Mouse (Mus musculus) spleen, adult 12 weeks (tissue): ENCODE data around the gene Flad1.

Experiments used
- DNase-seq: peaks from one replicate; pipeline ENCODE4 v3.0.0; 2022; ENCODE audit warnings: low spot score

Gene Flad1

DNA sequence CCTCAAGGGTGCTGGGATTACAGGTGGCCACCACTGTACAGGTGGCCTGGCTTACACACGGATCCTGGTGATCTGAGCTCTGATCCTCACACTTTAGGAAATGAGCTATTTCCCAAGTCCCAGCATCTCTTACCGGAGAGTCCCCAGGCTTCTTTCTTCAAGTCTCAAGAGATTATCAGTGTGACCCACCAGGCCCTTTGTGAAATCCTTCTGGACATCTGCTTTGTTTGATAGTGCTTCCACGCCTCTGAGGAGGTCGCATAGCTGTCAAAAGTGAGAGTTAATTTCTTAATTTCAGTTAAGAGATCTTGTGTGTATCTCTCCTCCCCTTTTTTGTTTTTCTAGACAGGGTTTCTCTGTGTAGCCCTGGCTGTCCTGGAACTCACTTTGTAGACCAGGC lies 14.2 kb upstream of the Flad1 start:
- DNase-seq, result no peak

DNA sequence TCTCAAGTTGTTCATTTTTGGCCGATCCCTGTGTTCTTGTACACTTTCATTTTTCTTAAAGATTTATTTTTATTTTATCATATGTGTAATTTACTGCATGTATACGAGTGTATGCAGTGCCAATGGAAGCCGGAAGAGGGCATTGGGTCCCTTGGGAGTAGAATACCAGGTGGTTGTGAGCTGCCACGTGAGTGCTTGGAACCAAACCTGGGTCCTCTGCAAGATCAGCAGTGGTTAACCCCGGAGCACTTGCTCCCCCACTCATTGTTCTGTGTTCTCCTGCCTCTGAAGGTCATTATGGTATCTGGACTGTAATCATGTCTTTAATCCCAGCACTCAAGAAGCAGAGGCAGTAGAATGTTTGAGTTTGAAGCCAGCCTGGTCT lies 13.5 kb upstream of the Flad1 start:
- no peak for DNase-seq

DNA sequence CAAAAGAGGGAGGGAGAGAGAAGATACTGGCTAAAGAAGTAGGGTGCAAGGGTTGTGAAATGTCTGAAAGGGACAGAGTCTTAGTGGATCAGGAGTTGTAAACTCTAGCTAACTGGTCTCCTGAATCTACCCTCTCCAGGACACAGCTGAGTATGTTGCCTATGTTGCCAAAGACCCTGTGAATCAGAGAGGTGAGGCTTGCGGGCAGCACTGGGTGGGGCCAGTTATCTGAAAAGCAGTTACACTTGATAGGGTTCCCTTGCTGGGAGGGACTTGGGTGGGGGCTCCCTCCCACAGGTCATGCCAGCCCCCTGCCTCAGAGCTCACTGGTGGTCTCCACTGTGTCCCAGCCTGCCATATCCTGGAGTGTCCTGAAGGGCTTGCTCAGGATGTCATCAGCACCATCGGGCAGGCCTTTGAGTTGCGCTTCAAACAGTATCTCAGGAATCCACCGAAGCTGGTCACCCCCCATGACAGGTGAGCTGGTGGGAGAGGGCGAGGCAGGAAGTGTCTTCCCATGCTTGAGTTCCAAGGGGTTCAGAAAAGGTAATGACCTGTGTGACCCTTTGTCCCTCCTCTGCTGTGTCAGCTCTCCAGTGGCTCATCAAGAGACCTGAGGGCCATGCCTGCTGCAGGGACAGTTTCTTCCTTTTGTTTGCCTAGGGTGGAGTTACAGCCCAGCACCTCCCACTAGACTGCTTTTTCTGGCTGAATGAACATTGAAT lies 12.9 kb upstream of the Flad1 start:
- no peak for DNase-seq

DNA sequence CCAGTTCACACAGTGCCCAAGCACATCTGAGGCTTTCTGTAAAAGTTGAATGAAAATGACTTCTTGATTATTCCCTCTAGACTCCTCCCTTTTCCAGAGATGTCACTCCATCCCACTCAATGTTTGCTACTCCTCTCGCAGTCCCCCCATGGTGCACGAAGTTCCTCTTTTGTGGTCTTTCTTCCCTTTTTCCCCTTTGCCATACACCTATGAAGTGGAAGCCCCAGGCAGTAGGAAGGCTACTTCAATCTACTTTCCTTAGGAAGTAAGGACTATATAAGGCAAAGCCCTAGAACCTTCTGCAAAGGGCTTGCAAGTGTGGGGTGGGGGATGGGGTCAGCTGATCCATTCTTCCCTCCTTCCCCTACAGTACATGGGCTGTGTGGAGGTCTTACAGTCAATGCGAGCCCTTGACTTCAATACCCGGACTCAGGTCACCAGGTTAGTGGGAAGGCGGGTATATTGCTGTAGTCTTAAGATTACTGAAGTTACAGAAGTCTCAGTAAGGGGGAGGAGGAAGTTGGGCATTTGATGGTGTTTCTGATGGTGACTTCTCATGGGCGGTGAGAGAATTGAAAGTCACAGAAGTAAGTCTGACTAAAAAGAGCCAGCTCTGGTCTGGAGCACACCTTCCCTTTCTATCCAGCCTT lies 11.0 kb upstream of the Flad1 start:
- DNase-seq, result no peak

DNA sequence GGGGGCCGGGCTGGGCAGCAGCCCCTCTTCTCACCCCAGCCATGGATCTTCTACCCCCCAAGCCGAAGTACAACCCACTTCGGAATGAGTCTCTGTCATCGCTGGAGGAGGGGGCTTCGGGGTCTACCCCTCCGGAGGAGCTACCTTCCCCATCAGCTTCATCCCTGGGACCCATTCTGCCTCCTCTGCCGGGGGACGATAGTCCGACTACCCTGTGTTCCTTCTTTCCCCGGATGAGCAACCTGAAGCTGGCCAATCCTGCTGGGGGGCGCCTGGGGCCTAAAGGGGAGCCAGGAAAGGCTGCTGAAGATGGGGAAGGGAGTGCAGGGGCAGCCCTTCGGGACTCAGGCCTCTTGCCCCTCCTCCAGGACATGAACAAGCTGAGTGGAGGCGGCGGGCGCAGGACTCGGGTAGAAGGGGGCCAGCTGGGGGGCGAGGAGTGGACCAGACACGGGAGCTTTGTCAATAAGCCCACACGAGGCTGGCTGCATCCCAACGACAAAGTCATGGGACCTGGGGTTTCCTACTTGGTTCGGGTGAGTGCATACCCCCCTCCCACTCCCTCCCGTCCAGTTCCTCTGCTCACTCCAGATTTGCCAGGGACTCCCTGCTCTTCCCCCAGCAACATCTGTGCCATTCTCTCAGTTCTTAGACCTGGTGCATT lies 10.3 kb upstream of the Flad1 start:
- no peak for DNase-seq

DNA sequence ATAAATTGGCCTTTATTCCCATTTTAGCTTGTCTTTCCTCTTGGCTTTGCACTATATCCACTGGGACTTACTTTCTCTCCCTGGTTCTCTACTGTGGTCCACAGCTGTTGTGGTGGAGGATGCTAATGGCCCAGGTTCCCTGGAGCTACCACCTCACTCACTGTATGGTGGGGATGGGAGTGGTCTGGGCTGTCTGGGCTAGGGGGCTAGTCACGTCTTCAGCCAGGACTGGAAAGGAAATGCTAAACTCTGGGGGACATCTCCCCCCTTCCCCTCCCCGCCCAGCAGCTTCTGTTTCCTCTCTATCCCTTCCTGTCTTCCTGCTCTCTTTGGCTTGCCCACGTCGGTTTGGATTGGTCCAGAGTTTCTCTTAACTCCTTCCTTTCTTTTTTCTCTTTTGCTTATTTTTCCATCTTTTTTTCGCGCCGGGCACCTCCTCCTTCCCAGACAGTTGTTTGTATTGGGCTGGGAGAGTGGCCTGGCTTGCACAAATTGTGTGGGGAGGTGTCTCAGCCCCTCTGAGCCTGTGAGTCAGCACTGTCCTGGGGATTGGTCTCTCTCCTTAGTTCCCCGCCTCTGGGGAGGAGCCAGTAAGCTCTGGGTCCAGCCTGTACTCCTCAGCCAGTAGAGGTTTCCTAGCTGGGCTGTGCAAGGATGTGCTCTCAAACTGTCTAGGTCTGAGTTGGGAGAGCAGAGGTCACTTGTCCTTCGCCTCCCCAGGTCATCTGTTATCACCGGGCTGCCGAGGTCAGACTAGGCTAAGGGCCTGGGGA lies 9.5 kb upstream of the Flad1 start:
- peak; percentile 58 for DNase-seq

DNA sequence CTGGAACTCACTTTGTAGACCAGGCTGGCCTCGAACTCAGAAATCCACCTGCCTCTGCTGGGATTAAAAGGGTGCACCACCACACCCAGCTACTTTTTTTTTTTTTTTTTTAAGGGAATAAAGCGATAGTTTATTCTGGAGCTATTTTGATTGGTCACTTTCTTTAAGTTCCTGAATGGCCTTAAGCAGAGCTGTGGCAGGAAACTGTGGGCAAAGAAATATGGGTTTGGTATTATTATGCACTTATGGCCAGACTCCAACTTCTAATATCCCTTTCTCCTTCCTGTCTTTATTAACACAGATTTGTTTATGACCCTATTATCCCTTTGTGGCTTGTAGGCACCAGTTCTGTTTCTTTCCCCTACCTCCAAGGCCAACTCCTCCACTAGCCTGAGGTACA lies 8.8 kb upstream of the Flad1 start:
- no peak for DNase-seq

DNA sequence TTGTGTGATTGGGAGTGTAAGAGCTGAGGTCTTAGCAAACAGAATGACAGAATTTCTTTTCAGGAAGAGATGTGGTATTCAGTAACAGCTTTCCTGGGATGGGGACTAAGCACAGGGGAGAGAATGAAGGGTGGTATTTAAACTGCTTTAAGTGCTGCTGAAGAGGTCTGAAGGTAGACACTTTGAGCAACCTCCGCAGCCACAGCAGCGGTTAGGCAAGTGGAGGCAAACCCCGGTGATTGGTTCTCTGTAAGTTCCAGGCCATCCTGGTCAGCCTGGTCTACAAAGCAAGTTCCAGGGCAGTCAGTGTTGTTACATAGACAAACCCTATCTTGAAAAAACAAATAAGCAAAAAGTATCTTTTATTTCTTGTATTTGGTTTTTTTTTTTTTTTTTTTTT lies 8.3 kb upstream of the Flad1 start:
- DNase-seq, result no peak

DNA sequence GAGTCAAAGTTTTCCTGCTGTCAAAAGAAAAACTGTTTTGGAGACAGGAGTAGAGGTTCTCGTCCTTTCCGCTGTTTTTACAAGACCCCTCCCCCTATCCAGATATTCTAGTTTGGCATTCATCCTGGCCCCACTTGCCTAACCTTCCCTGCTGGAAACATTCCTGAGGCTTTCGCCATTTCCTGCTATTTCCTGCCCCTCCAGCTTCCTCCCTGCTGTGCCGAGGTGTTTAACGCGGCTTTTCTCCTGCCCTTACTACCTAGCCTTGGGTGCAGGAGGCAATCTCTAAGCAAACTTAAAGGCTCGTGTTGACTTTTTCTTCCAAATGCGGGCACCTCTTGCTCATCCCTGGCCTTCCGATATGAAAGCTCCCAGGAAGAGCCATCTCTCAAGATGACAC lies 7.9 kb upstream of the Flad1 start:
- DNase-seq, result no peak

DNA sequence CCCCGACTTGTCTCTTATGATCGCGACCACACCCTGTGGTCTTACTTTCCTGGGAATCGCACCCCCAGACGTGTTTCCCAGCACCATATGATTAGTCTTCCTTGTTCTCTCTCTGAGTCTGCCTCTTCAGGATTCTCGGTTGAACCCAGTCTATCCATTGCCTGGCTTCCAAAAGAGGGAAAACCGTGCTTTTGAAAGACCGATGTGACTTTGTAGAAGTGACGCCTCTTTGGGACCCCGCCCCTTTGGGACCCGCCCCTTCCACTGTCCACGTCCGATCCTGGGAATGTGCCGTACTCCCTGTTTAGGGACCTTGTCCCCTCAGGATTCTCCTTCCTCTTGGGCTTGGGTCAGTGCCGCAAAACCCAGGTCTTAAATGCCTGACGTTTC lies 7.2 kb upstream of the Flad1 start:
- DNase-seq, result peak; percentile 44

DNA sequence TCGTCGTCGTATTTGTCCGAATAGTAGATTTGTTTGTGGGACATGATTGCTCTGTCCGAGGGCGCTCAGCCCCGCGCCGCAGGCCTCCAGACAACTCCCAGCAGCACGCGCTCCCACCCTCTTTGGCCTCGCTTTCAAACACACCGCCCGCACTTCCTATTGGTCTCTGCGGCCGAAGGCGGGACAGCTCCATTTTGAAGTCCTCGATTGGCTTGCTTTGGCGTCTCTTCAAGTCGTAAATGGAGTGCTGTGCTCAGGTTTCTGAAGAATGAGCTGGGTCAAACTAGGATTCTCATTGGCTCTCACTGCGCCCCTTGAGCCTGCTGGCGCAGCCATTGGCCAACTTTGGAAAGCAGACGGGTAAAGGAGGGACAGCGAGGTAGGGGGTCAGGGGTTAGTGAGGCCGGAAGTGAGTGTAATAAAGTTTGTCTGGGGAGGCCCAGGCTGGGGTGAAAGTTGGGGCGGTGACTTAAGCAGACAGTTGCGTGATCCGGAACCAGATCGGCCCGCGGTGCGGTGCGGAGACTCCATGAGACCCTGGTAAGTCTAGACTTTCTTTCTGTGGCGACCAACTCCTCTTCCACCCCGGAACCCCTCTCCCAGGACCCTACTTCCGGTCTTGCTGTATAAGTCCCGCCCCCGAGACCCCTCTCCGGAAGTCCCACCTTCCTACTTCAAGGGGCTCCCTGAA lies 6.6 kb upstream of the Flad1 start, which contains the start of the genes Cks1b and Shc1:
Gene Cks1b (minus strand): TSS at position 214 of the 691 bp plus-strand sequence.
Gene Shc1 (plus strand): TSS at position 274 of the 691 bp plus-strand sequence.
- peak; percentile 86 for DNase-seq

DNA sequence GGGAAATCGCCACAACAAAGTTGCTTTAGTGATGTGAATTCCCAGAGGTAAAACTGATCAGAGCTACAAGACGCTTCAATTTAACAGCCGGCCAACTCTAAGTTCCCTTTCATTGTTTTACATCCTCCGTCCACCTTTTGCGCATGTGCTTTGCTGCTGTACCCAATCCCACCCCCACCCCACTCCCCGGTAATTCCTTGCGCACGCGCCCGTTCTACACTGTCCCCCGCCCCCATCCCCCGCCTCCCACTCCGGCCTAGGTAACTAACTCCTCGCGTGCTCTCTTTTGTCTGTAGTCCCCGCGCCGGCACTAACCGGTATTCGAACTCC lies 6.1 kb upstream of the Flad1 start:
- DNase-seq, result no peak

DNA sequence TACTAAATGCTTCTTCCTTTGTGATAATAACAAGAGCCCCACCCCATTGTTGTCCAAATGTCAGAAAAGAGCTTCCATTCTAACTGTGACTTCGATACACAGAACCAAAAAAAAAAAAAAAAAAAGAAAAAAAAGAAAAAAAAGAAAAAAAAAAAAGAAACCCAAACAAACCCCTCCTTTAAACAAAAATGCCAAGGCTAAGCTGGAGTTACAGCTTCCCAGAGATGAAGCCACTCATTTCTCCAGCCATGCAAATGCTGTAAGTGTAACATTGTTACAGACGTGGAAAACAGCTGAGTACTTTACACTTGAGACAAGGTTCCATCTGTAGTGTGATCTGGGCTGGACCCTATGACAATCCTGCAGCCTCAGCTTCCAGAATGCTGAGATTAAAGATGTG lies 5.5 kb upstream of the Flad1 start:
- DNase-seq, result no peak

DNA sequence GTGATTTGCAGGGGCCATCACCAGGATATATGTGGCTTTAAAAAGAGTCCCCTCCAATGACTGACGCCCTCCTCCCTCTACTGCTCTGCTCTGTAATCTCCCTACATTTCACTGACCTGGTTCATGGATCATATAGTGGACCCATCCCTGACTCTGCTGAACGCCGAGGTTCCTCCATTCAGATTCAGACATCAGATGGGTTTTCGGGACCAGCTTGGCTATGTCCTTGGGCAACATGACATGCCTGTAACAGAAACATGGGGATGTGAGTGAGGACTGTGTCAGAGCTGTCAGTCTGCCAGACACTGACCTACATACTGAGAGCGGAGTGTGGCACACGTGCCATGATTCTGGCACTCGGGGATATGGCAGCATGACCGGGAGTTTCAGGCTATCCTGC lies 4.5 kb upstream of the Flad1 start:
- DNase-seq, result no peak

DNA sequence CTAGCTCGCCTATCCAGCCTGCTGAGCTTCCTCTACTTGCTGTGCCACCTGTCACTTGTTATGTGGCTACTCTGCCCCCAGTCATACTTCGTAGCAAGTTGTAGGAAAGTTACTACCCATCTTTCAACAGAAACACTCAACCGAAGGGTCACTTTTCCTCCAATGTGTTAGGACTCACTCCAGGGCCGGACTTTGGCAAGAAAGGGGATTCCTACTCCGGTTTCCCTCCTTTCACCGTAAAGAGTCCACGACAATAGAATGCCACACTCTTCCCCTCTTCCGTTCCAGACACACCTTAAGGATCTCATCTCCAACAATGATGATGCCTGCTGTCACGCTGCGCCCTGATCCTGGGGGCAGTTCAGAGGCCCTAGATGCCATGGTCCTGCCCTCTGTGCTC lies 806 bp downstream of the Flad1 start:
- no peak for DNase-seq

DNA sequence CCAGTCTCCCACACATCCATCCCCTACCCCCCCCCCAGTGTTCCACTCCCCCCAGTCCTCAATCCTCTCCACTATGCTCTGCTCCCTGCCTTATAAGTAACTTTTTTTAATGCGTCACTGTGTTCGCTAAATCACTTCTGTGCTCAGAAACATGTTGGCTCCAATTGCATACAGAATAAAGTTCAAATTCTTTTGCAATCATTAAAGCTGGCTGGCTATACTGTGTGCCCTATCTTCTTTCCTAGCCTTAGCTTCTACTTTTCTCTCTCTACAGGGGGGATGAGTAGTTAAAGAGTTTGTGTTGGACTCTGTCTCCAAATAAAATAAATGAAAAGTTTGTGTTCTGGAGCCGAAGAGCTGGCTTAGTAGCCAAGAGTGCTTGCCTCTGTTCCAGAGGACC lies 2.0 kb downstream of the Flad1 start:
- DNase-seq, result no peak

DNA sequence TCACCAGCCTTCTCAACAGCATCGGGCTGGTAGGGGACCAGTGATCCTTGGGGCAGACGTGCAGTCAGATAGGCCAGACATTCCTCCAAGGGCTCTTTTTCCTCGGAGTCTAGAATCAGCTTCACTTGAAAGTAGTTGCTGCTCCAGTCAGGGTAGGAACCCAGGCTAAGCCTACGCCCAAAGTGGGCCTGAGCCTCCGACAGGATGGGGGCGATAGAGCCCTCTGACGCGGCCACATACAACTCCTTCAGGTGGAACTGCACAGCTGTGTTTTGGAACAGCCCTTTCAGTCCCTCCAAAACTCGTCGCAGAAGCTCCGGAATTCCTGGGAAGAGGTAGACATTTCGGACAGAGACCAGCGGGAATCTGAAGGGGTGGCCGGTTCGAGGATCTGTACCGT lies 3.2 kb downstream of the Flad1 start:
- DNase-seq, result no peak

DNA sequence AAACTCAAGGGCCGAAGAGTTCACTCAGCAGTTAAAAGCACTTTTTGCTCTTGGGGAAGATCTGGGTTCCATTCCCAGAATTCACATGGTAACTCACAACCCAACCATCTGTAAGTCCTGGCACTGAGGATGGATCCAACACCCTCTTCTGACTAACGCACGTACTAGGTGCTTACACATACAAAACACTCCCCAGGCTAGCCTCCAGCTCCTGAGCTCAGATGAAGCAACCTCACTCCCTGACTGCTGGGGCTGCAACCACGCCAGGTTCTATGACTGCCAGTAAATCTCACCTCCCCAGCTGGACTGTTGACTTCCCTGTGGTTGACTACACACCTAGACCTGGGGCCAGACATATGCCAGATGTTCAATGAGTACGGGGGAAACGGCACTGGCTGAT lies 4.8 kb downstream of the Flad1 start:
- DNase-seq, result no peak

DNA sequence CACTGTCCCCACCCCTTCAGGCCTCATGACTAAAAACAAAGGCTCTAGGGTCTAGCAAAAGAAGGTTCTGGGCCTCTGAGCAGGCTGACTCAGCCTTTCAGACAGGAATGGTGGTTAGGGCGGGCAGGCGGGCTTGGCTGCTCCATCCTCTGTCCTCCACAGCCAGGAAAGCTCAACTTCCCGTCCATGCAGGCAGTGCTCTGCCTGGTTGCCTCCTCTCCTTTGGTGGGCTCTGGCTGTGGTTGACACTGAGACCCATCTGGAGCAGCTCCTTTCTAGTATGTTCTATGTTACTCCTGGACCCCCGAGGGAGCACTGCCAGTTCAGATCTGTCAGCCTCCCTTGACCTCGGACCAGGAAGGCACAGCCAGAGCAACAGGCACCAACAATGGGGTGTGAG lies 9.0 kb downstream of the Flad1 start, which contains the start of gene Lenep:
Gene Lenep (minus strand): TSS at position 101 of the 400 bp plus-strand sequence.
- DNase-seq, result no peak

DNA sequence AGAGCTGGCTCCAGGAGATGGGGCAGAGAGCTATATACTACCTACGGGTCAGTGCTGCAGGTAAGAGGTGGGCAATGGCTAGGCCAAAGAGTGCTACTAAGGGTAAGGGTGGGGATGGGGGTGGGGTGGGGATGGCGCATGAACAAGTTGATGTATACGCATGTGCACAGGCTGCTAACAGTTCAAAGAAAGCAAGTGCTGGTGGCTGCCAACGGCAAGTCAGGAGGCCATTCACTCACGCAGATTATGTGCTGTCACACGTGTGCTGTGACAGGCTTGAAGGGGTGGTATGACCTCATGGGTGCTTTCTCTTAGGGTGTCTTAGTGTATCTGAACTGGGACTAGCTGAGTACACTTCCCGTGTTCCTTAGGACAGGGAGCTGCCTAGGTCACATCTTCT lies 10.3 kb downstream of the Flad1 start:
- DNase-seq, result no peak

DNA sequence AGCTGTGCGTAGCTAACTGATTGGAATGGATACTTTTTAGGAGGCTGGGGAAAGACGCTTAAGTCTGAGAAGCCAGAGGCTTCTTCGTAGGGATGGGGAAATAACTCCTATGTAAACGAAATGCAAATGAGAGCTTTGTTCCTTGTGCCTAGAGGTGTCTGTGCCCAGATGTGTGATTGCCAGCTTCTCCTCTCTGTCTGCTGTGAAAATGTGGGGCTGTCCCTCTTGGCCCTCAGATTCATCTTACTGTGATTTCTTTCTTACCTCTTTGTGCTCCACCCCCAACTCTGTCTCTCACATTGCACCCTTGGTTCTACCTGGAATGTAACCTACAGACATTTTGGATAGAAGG lies 15.0 kb downstream of the Flad1 start:
- DNase-seq, result no peak
